Mouse (Mus musculus): ENCODE results near the gene Gstm6. TPM values are rescaled to one million over a fixed set of nuclear protein-coding genes. Genes with fewer than 3 reads are reported as not detected.
"Not testable (repeated sequence)": the region's sequence is repeated elsewhere in the genome, so short reads cannot be mapped to it uniquely, and the experiment has no call there.

The Gstm6 gene
- polyA plus RNA-seq, 1 experiment, result 1.3 TPM

DNA sequence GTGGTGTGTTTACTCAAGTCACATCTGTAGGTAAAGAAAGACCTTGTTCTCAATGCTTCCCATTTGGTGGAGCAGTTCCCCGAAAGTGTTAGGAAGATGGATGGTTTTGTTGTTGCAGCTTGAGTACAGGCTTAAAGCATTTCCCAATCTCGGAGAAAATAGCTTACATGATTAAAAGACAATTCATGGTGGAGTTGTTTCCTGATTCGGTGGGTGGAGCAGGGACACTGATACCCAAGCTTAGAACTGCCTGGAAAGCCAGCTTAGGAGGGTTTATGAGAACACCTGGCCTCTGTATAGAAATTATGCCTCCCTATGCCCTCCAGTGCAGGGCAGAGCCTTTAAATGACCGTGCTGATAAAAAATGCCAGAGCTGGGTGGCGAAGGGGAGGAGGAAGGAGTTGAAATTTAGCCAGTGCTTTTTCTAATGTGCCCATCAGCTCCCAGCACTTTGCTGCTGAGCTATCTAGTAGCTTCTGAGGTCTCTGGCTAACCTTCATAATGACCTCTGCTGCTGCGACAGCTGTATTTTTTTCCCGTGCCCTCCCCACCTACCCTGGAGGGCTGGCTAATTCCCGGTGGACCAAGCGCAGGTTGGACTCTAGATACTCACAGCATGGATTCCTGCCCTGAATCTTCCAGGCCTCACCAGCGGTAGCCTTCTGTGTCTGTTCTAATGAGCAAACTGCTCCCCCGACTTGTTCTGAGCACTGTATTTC, 42.4 kb downstream of the Gstm6 start:
- no peak for DNase-seq
- peaks cover 2% of the 10 kb centered on the region; the same call in 1 of the 2 replicates for H3K27me3 ChIP-seq (ENCODE audit: control insufficient read depth, insufficient read depth, low read length)
- H3K4me3 ChIP-seq (ENCODE audit: control insufficient read depth, insufficient read depth, low read length), result no peak overlapping the region
- no peak overlapping the region for H3K27ac ChIP-seq (ENCODE audit: control insufficient read depth, insufficient read depth, low read length)
- no peaks in the 10 kb centered on the region for H3K4me1 ChIP-seq (replicated peaks; ENCODE audit: control insufficient read depth, insufficient read depth, low read length)
- WGBS, result 89% methylated on average over 11 of the region's 11 CpGs
- no peak for TF ChIP-seq CTCF (IDR thresholded peaks at IDR 0.05; ENCODE audit: borderline replicate concordance, control insufficient read depth, extremely low read depth, insufficient read depth, low read length, poor library complexity)
- no peak for TF ChIP-seq POLR2A (IDR thresholded peaks at IDR 0.05; ENCODE audit: control insufficient read depth, extremely low read depth, insufficient read depth, low read length, poor library complexity)
- no peaks in the 10 kb centered on the region for H3K36me3 ChIP-seq (ENCODE audit: control insufficient read depth, insufficient read depth, low read length)

DNA sequence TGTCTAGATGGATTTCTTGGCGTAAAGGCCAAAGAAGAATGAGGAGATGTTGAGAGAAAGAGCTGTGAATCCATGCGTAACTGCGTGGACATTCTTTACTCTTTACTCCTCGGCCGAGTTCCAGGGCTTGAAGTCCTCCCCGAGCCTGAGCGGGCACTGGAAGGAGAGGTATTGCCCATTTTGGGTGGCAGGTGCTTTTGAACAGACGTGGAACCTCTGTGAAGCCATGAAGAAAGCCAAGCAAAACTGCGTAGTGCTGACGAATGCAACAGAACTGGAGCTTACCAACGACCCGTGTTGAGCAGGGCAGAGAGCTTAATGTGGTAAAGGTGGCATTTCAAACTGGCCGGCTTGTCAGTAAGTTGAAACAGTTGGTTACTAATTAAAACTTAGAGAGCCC, 44.9 kb downstream of the Gstm6 start:
- WGBS, result 95% methylated on average over 13 of the region's 13 CpGs
- H3K27ac ChIP-seq (ENCODE audit: control insufficient read depth, insufficient read depth, low read length), result no peak overlapping the region

DNA sequence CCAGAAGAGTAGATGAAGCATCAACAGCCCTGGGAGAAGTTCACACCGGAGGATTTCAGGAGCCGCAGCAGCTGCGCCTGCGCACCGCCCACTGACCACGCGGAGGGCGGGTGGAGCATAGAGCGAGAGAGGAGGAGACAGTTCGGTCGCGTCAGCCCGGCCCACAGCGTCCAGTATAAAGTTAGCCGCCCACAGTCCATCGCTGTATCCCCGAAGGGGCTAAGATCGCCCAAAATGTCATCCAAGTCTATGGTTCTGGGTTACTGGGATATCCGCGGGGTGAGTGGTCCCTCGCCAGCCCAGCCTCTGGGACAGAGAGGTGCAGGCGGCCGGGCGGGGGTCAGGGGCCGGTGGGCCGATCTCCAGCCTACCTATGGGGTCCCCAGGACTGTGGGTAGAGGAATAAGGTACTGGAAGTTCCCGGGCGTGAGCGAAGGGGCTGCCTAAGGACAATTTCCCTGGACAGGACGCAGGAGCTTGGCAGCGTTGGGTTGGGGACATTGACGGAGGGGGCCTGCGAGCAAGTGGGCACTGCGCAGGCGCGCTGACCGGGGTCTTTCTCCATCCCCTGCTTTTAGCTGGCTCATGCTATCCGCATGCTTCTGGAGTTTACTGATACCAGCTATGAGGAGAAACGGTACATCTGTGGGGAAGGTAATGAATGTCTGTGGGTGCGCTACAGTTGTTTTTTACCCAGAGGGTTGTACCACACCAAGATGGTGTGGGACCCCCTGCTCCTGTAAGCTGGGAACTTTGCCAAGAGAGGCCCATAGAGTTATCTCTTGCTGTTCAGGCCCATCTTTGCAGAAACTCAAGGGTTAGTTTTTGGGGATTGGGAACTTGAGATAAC, 47.6 kb downstream of the Gstm6 start, which contains the start of gene Gstm5:
Gstm5 (plus strand) TSS at position 102 of the 850 bp plus-strand sequence.
- Histone ChIP-seq H3K4me1 (replicated peaks; ENCODE audit: control insufficient read depth, insufficient read depth, low read length) (no peaks in the 10 kb centered on the region), H3K27me3 (ENCODE audit: control insufficient read depth, insufficient read depth, low read length) (peaks cover 6% of the 10 kb centered on the region; the same call in 1 of the 2 replicates), H3K27ac (ENCODE audit: control insufficient read depth, insufficient read depth, low read length) (no peak within 1 kb of the TSS), H3K4me3 (ENCODE audit: control insufficient read depth, insufficient read depth, low read length) (peak within 1 kb of the TSS; percentile 2; the same call in 1 of the 2 replicates), H3K36me3 (ENCODE audit: control insufficient read depth, insufficient read depth, low read length) (no peaks in the 10 kb centered on the region)
- no peak for DNase-seq
- WGBS, result 8% methylated on average over 40 of the region's 40 CpGs
- no peak for TF ChIP-seq POLR2A (IDR thresholded peaks at IDR 0.05; ENCODE audit: control insufficient read depth, extremely low read depth, insufficient read depth, low read length, poor library complexity)
- no peak for TF ChIP-seq CTCF (IDR thresholded peaks at IDR 0.05; ENCODE audit: borderline replicate concordance, control insufficient read depth, extremely low read depth, insufficient read depth, low read length, poor library complexity)

More for the DNA sequence above, 44.9 kb downstream of the Gstm6 start:
- DNase-seq, result no peak
- H3K27me3 ChIP-seq (ENCODE audit: control insufficient read depth, insufficient read depth, low read length), result peaks cover 6% of the 10 kb centered on the region; the same call in 1 of the 2 replicates
- TF ChIP-seq CTCF (IDR thresholded peaks at IDR 0.05; ENCODE audit: borderline replicate concordance, control insufficient read depth, extremely low read depth, insufficient read depth, low read length, poor library complexity) (no peak), POLR2A (IDR thresholded peaks at IDR 0.05; ENCODE audit: control insufficient read depth, extremely low read depth, insufficient read depth, low read length, poor library complexity) (no peak)
- no peaks in the 10 kb centered on the region for H3K4me1 ChIP-seq (replicated peaks; ENCODE audit: control insufficient read depth, insufficient read depth, low read length)
- no peak overlapping the region for H3K4me3 ChIP-seq (ENCODE audit: control insufficient read depth, insufficient read depth, low read length)
- no peaks in the 10 kb centered on the region for H3K36me3 ChIP-seq (ENCODE audit: control insufficient read depth, insufficient read depth, low read length)

DNA sequence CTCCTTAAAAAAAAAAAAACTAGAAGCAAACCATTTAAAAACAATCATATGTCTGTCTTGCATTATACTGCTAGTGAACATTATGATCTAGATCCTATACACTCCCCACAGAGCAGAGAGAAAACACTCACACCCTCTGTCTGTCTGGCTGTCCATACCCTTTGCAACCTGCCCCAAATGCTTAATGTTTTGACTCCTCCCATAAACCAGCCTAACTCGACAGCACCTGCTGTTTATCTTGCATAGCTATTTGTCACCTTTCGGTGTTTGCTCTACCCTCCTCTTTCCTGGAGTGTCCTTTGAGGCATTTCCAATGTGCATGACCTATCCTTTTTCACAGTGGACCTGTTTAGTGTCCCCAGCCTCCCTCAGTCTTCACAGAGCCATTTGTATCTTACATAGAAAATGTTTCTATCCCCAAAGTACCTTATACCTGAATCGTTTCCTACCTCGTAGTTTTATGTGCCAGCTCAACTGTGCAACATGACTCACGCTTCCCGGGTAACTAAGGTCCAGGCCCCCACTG, 48.3 kb downstream of the Gstm6 start:
- WGBS, result 16% methylated on average over 6 of the region's 6 CpGs
- H3K36me3 ChIP-seq (ENCODE audit: control insufficient read depth, insufficient read depth, low read length), result no peaks in the 10 kb centered on the region
- DNase-seq, result no peak
- no peaks in the 10 kb centered on the region for H3K4me1 ChIP-seq (replicated peaks; ENCODE audit: control insufficient read depth, insufficient read depth, low read length)
- TF ChIP-seq CTCF (IDR thresholded peaks at IDR 0.05; ENCODE audit: borderline replicate concordance, control insufficient read depth, extremely low read depth, insufficient read depth, low read length, poor library complexity), result no peak
- no peak for TF ChIP-seq POLR2A (IDR thresholded peaks at IDR 0.05; ENCODE audit: control insufficient read depth, extremely low read depth, insufficient read depth, low read length, poor library complexity)
- H3K4me3 ChIP-seq (ENCODE audit: control insufficient read depth, insufficient read depth, low read length), result no peak overlapping the region
- H3K27ac ChIP-seq (ENCODE audit: control insufficient read depth, insufficient read depth, low read length), result no peak overlapping the region
- H3K27me3 ChIP-seq (ENCODE audit: control insufficient read depth, insufficient read depth, low read length), result peaks cover 6% of the 10 kb centered on the region; the same call in 1 of the 2 replicates

DNA sequence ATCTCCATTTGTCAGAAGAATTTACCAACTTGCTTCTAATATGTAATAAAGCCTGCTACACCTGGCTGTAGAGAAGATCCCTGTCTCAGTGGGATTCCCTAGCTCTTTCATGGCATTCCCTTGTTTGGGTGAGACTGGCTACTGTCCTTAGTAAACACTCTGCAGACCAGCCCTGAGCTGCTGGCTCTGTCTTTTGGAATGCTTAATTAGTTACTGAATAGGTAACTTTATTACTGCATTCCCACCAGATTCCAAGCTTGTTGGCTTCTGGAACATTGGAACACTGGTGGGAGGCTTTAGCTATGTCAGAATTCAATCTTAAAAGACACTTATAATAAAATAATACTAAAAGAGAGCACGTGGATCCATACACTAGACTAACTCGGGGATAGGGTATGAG, 54.3 kb downstream of the Gstm6 start:
- not testable (repeated sequence) for H3K27me3 ChIP-seq (ENCODE audit: control insufficient read depth, insufficient read depth, low read length); H3K27ac ChIP-seq (ENCODE audit: control insufficient read depth, insufficient read depth, low read length); H3K4me1 ChIP-seq (replicated peaks; ENCODE audit: control insufficient read depth, insufficient read depth, low read length); DNase-seq; H3K36me3 ChIP-seq (ENCODE audit: control insufficient read depth, insufficient read depth, low read length); H3K4me3 ChIP-seq (ENCODE audit: control insufficient read depth, insufficient read depth, low read length)
- WGBS, result 89% methylated on average over 2 of the region's 2 CpGs

Other genes with a start within 250 kb of the Gstm6 start
- gene Ahcyl1, start 247.2 kb downstream of the Gstm6 start, polyA plus RNA-seq (2012; rRNA removed), result 54.4 and 61.2 TPM in 2 replicates
- gene Csf1, start 183.3 kb downstream of the Gstm6 start, polyA plus RNA-seq (2012; rRNA removed), result 10.7 and 12.5 TPM in 2 replicates
- gene Eps8l3, start 66.5 kb downstream of the Gstm6 start, polyA plus RNA-seq (2012; rRNA removed), result 0.32 and 0.34 TPM in 2 replicates
- 2.7 and 6.2 TPM in 2 replicates for gene Gstm5, start 47.9 kb downstream of the Gstm6 start, polyA plus RNA-seq (2012; rRNA removed)
- gene Gstm7, start 11.9 kb downstream of the Gstm6 start, polyA plus RNA-seq (2012; rRNA removed), result 2.1 and 5.3 TPM in 2 replicates
- 1.2 and 1.3 TPM in 2 replicates for gene Gstm3, start 25.5 kb upstream of the Gstm6 start, polyA plus RNA-seq (2012; rRNA removed)
- 15.4 and 28.1 TPM in 2 replicates for gene Gstm2, start 42.7 kb upstream of the Gstm6 start, polyA plus RNA-seq (2012; rRNA removed)
- gene Gstm1, start 74.2 kb upstream of the Gstm6 start, polyA plus RNA-seq (2012; rRNA removed), result 93.0 and 124 TPM in 2 replicates
- 7.9 and 9.7 TPM in 2 replicates for gene Gstm4, start 101.1 kb upstream of the Gstm6 start, polyA plus RNA-seq (2012; rRNA removed)
- gene Ampd2, start 142.9 kb upstream of the Gstm6 start, polyA plus RNA-seq (2012; rRNA removed), result 159 and 177 TPM in 2 replicates
- 0.27 and 0.32 TPM in 2 replicates for gene Gnat2, start 149.0 kb upstream of the Gstm6 start, polyA plus RNA-seq (2012; rRNA removed)
- 34.3 and 35.7 TPM in 2 replicates for gene Gnai3, start 202.4 kb upstream of the Gstm6 start, polyA plus RNA-seq (2012; rRNA removed)
- not detected in 2 replicates for gene Gpr61, start 211.1 kb upstream of the Gstm6 start, polyA plus RNA-seq (2012; rRNA removed)
- 10.8 and 11.2 TPM in 2 replicates for gene Amigo1, start 242.6 kb upstream of the Gstm6 start, polyA plus RNA-seq (2012; rRNA removed)